Mouse (Mus musculus) cerebellum, postnatal 25 days (tissue): ENCODE data around the gene Kif17.
"Not testable (repeated sequence)": the region's sequence is repeated elsewhere in the genome, so short reads cannot be mapped to it uniquely, and the experiment has no call there.

Experiments
- DNase-seq, 2 experiments: peaks; one replicate each; pipeline ENCODE4 v3.0.0; 2021; ENCODE audit warnings: mixed read lengths in 2 of 2

Kif17 gene

DNA sequence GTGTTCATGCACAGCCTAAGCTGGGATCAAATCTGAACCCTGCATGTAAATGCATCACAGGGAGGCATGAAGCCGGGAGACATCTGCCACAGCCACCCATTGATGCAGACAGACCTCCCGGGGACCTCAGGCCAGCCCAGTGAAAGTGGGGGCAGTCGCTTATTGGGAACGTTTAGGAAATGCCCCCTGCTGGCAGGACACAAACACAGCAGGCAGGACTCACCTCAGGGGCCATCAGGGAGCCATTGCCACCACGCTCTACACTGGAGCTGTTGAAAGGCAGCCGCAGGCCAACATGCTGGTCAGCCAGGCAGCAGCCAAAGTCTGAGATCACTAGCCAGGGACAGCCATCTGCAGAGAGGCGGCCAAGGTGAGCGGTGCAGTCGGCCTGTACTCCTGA lies 65.5 kb downstream of the Kif17 start:
- peak in 1 of 2 experiments; percentile 43 for DNase-seq

DNA sequence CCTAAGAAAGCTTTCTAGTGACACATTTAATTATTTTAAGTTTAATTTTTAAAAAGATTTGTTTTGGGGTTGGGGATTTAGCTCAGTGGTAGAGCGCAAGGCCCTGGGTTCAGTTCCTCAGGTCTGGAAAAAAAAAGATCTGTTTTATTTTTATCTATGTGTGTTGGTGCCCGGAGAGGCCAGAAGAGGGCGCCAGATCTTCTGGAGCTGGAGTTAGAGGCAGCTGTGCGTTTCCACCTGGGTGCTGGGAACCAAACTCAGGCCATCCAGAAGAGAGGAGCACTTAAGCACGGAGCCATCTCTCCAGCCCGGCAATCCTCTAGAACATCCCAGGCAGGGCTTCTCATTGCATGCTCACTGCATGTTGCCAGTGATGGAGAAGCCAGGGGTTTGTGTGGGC lies 66.1 kb downstream of the Kif17 start:
- DNase-seq = peak in 1 of 2 experiments; percentile 31

DNA sequence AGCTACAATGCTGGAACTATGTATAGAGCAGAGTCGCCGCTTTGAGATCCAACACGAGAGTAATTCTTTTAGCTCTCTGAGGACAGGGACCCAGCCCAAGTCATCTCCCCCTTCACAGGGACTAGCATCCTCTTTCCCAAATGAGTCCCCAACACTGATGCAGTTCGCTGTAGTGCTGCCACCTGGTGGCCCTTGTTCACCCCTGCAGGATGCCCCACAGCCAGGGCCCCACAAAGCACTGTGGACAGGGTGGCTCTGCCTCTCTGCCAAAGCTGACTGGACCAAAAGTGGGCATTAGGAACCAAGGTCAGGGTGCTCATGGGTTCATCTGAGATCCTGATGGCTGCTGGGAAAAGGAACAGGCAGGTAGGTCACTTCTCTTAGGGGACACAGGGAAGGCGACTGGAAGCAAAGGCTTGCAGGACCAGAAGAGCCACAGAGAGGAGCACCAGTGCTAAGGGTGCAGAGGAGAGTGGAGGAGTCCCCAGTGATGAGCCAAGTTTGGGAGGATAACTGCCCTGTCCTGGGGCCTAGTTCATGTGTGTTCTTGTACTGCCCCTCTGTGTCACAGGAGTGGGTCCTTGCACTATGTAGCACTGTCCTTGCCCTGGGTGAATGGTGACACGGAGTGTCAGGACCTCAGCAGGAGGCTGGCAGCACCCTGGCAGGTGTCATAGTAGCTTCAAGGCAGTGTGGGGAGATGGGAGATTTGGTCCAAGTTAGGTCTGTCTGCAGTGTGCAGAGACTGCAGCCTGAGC lies 68.5 kb downstream of the Kif17 start:
- DNase-seq = peak; percentile 71 to 82

DNA sequence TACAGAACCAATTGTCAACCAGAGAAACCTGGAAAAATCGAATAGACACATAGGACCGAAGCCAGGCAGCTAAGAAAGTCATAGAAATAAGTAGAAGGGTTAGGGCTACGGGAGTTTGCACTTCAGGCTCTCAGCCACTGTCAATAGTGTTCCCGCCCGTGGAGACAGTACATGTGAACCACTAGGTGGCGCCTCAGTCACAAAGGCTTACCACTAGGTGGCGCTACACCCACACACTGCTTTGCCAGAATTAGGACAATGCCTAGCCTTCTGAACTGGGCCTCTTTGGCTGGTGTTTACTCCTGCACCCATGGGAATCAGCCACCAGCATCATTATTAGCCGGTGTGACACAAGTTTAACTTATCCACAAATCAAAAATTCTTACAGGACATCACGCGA lies 69.3 kb downstream of the Kif17 start:
- peak; percentile 88 to 90 for DNase-seq

DNA sequence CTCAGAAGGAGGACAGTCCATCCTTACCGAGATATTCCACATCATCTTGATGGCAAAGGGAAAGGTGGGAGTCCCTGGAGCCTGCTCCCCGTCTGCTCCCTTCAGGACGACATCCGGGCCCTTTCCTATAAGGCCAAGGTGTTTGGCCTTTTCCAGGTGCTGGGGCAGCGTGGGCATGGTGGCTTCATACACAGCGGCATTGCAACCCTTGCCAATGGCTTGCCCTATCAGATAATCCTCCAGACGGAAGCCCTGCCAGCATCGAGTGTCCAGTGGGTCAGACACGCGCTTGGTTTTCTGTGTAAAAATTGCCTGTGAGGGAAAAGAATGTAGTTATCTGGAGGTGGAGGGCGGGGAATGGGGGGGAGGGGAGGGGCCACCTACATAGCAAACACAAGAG lies 70.5 kb downstream of the Kif17 start:
- no peak for DNase-seq

DNA sequence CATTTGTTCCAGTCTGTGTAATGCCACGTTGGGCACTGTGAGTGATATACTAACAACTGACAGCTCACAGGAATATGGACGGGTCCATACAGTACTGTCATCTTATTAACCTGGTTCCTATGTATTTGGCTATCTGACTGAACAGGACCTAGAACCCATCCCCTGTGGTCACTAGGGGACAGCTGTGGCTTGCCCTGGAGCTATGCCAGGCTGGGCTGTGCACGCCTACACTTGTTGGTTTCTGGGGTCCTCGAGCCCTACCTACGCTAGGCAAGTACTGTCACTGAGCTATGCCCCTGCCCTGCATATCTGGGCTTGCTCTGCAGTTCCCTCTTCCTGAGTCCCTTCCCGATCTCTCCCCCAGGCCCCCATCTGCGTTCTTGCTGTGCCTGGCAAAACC lies 71.3 kb downstream of the Kif17 start:
- DNase-seq = no peak

DNA sequence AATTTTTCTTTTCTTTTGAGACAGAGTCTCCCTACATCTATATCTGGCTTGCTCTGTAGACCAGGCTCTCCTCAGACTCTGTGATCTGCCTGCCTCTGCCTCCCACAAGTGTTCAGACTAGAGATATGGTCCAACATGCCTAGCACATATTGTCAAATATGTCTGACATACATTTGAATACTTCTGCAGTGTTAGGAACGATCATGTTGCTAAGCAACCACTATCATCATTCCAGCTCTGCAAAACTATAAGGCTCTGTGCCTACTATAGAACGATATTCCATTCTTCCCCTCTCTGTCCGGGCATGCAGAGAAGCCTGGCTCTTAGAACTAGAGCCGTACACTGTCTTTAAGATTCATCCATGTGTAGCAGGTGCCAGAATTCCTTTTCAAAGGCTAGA lies 72.5 kb downstream of the Kif17 start:
- no peak for DNase-seq

DNA sequence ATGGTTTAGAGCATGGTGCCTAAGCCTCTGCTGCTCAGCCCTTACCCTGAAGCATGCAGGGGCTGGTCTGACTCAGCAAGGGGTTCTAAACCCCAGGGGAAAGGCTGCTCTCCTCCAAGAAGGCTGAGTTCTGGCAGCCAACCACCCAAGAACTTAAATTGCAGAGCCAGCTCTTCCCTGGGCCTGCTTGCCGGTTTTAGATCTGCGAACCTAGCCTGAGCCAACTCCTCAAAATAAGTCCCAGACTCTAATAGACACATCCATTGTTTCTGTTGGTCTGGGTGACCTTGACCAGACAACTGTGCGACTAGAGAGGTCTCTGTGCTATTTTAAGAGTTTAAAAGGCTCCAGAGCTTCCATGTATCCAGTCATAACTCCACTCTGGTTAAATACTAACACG lies 73.5 kb downstream of the Kif17 start:
- DNase-seq = no peak

DNA sequence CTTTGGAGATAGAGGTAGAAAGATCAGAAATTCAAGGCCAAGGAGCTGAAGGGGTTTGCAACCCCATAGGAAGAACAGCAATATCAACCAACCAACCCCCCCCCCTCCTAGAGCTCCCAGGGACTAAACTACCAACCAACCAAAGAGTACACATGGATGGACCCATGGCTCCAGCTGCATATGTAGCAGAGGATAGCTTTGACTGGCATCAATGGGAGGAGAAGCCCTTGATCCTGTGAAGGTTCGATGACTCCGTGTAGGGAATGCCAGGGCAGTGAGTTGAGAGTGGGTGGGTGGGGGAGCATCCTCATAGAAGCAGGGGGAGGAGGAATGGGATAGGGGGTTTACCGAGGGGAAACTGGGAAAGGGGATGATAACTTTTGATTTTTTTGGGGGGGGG lies 74.2 kb downstream of the Kif17 start:
- no peak for DNase-seq

DNA sequence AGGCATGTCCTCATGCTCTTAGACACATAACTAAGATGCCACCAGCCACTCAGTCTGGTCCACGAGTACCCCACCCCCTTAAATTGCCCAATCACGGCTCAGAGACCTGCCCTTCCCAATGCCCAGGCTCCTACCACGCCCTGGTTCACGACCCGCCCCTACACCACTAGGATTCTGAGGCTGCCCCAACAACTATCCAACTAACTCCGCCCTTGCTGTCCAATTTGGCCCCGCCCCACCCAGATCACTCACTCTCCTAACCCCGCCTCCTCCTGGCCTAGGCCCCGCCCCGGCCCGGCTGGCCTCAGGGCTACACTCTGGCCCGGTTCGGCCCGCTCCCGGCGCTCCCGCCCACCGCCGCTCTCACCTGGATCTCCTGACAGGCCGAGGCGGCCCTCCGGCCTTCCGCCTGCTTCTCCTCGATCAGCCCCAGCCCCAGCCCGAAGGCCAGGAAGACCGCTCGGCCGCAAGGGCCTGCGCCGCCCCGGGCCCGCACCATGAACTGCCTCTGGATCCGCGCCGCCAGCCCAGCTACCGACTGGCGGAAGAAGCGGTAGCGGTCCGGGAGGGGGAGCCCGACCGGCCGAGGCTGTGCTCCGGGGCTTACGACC lies 75.3 kb downstream of the Kif17 start:
- peak; percentile 95 to 97 for DNase-seq

DNA sequence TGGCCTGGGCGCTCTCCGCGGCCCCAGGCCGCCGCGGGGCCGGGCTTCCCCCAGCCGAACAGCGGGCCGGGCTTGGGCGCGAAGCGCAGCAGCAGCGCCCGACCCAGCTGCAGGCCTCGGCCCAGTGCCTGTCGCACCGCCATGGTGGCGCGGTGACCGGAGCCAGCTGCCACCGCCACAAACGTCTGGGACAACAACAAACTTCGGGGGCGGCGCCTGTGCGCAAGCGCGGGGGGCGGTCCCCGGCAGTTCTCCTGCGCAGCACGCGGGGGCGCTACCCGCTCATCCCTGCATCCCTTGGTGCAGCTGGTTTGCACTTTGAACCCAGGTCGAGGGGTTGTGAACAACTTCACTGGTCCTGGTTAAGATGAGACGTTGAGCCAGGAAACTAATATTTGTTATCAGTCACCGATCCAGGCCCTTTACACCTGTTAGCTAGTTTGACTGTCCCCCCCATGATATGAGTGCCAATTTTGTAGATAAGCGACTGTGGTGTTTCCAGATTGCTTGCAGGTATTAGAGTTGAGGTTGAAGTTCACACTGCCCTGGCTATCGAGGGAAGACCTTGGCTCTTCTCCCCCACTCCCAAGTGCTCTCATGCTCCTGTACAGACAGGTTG lies 76.0 kb downstream of the Kif17 start, which contains the start of gene Pink1:
Gene Pink1 (minus strand): TSS at position 231 of the 619 bp plus-strand sequence.
- peak; percentile 94 to 95 for DNase-seq

DNA sequence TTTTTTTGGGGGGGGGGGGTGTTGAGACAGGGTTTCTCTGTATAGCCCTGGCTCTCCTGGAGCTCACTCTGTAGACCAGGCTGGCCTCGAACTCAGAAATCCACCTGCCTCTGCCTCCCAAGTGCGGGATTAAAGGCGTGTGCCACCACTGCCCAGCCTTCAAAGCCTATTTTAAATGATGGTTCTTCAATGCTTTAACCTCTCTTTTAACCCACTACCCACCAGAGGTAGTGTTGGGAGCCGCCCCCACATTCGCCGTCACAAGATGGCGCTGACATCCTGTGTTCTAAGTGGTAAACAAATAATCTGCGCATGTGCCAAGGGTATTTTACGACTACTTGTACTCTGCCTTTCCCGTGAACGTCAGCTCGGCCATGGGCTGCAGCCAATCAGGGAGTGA lies 76.9 kb downstream of the Kif17 start:
- DNase-seq = not testable (repeated sequence)

DNA sequence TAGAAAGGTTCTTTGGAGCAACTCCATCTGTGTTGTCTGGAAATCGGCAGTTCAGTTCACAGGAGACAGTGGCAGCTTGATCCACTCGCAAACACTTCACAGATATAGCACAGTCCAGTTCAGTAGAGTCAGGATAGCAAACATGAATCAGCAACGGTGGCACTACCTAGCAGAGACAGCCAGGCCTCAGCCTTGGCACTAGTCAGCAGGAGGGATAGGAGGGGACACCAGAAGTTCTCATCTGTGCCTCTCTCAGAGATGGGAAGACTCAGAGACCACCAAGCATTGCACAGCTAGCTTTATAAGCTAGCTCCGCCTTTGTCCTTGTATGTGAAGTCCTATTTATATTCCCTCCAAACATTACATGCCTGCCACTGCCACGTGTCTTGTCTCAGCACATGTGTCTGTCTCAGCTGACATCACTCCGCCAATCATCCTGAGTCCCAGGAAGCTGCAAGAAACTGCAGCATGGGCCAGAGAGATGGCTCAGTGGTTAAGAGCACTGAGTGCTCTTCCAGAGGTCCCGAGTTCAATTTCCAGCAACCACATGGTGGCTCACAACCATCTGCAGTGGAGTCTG lies 77.7 kb downstream of the Kif17 start:
- no peak for DNase-seq

DNA sequence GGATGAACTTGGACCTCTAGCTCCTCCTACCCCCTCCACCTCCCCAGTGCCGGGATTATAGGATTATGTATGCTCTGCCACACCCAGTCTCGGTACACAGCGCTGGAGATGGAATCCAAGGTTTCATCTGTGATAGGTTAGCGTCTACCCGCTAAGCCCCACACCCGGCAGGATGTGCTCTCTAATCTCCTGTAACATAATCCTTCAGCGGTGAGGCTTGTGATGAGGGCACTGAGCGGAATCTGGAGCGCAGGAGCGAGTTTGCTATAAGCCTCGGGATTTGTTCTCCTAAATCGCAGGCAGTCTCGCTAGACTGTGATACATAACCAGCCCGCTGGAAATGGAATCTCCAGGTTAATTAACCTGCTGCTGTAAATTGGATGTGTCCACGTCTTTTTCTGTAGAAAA lies 80.0 kb downstream of the Kif17 start:
- DNase-seq = peak in 1 of 2 experiments; percentile 15

DNA sequence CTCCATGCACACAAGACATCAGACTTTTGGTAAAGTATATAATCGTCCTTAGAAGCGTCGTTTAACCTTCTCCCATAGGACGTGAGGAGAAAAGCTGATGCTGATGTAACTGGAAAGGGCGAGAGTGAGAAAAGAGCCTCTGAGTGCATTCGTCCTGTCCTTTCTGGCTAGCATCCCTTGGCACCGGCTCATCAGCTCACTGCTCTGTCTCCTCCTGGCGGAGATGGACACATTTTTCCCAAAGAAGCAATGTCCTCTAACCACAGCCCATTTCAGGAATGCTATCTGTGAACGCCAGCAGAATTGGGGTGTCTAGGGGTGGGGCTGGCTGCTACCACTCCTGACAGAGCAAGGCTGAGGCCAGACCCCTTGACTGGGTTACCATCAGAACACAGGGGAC lies 81.4 kb downstream of the Kif17 start:
- peak; percentile 58 to 71 for DNase-seq

DNA sequence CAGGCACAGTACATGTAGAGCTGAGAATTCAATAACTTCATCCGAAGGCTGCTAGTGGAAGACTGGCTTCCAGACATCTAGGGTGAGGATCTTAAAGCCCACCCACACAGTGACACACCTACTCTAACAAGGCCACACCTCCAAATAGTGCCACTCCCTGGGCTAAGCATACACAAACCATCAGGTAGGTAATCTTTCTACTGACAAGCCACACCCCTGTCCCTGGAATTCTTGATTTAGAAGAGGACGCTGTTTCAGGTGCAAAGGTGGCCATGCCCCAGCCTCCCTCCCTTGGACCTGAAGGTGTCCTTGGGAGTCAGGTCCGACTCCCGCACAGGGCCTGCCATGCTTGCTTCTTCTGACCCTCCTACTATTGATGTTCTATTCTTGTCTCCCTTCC lies 82.9 kb downstream of the Kif17 start:
- no peak for DNase-seq

DNA sequence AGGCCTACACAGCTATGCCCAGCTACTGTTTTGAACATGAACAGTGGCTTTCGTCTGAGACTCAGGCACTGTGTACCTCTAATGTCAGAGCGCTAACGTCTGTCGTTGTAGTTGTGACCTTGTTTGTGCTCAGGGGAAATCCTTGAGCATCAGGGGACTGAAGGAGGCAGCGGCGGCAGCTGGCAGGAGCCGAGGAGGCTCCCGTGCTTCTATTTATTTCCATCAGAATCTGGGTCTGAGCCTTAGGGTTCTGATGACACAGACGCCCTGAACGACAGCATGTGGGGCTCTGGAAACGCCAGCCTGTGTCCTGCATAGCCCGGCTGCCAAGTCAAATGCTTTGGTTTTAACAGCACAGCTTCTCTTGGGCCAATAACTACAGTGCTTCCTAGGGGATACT lies 84.8 kb downstream of the Kif17 start:
- DNase-seq = peak in 1 of 2 experiments; percentile 31

DNA sequence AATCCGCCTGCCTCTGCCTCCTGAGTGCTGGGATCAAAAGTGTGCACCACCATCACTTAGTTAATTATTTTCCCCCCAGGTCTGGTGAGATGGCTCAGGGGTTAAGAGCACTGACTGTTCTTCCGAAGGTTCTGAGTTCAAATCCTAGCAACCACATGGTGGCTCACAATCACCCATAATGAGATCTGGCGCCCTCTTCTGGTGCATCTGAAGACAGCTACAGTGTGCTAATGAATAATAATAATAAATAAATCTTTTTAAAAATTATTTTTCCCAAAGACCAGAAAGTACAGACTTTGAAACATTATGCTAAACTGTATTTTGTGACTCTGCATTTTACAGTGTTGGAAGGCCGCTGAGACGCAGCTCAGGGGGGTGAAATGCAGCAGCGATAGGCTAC lies 85.4 kb downstream of the Kif17 start:
- DNase-seq = no peak

DNA sequence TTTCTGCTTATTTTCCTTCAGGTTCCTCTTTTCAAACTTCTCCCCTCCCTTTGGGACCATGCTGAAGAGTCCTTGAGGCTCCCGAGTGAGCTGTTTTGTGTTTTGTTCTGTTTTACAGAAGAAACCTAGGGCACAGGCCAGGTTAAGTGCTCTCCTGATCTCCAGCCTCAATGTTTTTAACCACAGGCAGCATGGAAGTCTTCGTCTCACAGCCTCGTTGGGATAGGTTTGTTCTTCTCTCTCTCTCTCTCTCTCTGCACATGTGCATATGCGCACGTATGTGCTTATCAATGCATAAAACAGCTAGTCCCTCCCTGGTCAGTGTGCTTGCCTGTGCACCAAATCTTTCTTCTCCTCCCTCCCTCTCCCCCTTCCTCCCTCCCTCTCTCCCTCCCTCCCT lies 86.6 kb downstream of the Kif17 start:
- DNase-seq = no peak

DNA sequence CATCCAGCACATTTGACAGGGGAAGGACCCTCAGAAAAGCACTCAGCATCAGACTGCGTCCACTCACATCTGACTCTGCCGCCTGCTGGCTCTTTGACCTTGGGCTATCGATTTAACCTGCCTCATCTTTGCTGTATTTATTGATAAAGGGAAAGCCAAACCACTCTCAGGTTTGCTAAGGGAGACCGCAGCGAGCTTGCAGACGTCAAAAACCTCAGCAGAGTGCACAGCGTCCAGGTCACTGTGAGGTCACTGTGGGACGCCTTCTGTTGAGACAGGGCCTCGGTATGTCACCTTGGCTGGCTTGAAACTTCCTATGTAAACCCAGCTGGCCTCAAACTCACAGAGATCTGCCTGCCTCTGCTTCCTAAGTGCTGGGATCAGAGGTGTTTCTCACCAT lies 87.1 kb downstream of the Kif17 start:
- no peak for DNase-seq

DNA sequence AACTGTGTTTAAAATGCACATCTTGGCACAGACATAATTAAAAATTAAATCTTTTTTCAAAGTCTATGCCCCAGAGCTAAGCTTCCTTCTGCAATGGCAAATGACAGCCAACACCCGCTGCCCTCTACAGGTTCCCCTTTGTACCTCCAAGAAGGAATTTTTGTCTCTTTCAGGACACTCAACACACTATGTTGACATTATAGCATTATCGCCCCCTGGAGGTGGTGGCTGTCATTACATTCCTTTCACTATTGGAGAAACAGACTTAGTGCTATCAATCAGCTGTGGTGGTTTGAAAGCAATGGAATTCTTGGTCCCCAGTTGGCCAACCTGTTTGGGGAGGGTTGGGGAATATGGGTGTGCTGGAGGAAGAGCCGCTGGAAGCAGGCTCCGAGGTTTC lies 89.7 kb downstream of the Kif17 start:
- peak; percentile 61 to 80 for DNase-seq

DNA sequence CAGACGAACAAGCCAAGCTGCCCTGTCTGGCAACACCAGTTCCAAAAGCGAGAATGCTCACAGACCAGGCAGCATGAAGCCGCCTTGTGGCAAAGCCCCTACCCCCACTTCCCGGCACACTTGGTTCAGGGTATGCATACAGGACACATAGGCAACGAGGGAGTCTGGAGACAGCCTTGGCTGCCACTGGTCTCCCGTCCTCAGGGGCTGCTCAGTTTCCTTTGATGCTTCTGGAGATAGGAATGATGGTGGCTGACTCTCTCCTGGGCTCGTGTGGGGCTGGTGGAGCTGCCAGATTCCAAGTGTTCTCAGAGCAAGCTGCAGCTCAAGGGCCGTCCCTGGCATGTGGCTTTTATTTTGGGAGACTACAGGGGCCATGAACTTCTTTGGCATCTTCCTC lies 91.2 kb downstream of the Kif17 start:
- DNase-seq = peak; percentile 23 to 30

DNA sequence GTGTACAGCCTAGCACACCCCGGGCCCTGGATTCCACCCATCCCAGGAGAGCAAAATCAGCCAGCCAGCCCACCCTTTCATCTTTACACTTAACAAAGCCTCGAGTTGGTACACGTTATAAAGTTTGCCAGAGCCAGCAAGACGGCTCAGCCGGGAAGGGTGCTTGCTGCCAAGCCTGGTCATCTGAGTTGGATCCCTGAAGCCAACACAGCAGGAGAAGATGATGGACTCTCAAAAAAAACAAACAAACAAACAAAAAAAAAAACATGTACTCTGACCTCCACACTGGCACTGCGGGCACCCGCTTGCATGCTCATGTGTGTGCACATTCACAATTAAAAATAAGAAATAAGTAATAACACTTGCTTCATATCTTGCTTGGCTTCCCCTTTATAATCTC lies 91.8 kb downstream of the Kif17 start:
- DNase-seq = peak in 1 of 2 experiments; percentile 27

DNA sequence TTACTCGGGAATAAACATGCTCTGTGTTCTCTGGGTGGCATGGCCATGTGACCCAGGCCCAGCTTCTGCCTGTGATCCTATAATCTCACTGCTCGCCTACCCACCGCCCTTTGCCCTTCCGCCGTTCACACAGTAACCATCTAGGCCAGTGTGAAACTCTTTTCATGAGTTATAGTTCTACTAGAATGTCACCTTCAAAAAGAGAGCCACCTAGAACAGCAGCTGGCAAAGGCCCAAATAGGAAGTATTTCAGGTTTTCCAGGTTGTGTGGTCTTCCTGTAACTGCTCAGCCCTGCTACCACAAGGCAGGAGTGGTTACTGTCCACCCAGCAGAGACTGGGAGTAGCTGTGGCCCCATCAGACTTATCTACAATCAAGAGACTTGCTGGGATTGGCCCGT lies 92.5 kb downstream of the Kif17 start:
- no peak for DNase-seq
